Mouse (Mus musculus) liver, postnatal 0 days (tissue): ENCODE results near the gene Rps8.

Experiments used
- CTCF ChIP-seq: sonication (generic); IDR thresholded peaks from 2 replicates; pipeline ENCODE4 v1.5.1; 2016; ENCODE audit warnings: antibody characterized with exemption, low read depth
- EP300 ChIP-seq: IDR thresholded peaks from 2 replicates; pipeline ENCODE4 v1.6.1; 2016; ENCODE audit warnings: antibody characterized with exemption, low read depth, mild to moderate bottlenecking

DNA sequence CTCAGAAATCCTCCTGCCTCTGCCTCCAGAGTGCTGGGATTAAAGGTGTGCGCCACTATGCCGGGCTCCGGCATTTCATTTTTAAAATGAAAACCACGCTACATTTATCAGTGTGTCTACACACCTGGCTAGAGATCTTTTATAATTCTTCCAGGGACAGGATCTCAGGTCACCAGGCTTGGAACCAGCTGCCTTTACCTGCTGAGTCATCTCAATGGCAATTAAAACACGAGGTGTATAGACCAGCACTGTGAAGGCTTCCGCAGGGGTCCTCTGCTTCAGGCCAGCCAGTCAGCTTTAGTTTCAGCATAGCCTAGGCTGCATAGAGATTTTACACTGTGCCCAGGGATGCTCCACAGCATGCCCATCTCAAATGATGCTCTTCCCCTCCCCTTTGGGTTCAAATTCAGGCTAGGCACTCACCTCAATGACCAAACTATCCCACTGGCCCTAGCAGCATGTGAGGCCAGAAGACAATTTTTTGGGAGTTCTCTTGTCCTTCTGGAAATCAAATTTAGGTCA is 5.8 kb downstream of the Rps8 start:
- no peak for TF ChIP-seq EP300
- no peak for TF ChIP-seq CTCF
